Mouse (Mus musculus) limb, embryonic 14.5 days (tissue): ENCODE results near the gene Atm. TPM values are rescaled to one million over a fixed set of nuclear protein-coding genes. Genes with fewer than 3 reads are reported as not detected.

Experiments
- ATAC-seq: fragments of 200-750 bp; cut with Nextera tagmentation; 2 replicates; pipeline ENCODE4 v1.8.0; 2017; ENCODE audit warnings: low read depth, moderate number of reproducible peaks, moderate TSS enrichment; ENCODE audit not compliant: low FRiP score
- DNase-seq: peaks from one replicate; pipeline ENCODE4 v3.0.0-alpha.2; 2015; ENCODE audit warnings: low spot score
- H3K27ac ChIP-seq: fragments of 300-500 bp; sonication (generic); replicated peaks from 2 replicates; pipeline ENCODE4 v1.5.1; 2014; ENCODE audit warnings: low read depth, mild to moderate bottlenecking, low read length, moderate library complexity, mixed read lengths
- H3K27me3 ChIP-seq: fragments of 300-500 bp; sonication (generic); 2 replicates; pipeline ENCODE4 v1.6.1; 2014; ENCODE audit warnings: low read length, mixed read lengths; ENCODE audit not compliant: control insufficient read depth, insufficient read depth
- H3K36me3 ChIP-seq: fragments of 300-500 bp; sonication (generic); 2 replicates; pipeline ENCODE4 v1.6.1; 2014; ENCODE audit warnings: mild to moderate bottlenecking, low read length, moderate library complexity, mixed read lengths; ENCODE audit not compliant: control insufficient read depth, insufficient read depth
- H3K4me1 ChIP-seq: fragments of 300-500 bp; sonication (generic); 2 replicates; pipeline ENCODE4 v1.6.1; 2014; ENCODE audit warnings: antibody characterized with exemption, low read length, mixed read lengths; ENCODE audit not compliant: control insufficient read depth, insufficient read depth
- H3K4me2 ChIP-seq: fragments of 300-500 bp; sonication (generic); replicated peaks from 2 replicates; pipeline ENCODE4 v1.6.1; 2014; ENCODE audit warnings: low read depth, mild to moderate bottlenecking, low read length, moderate library complexity; ENCODE audit not compliant: severe bottlenecking
- H3K4me3 ChIP-seq: fragments of 300-500 bp; sonication (generic); replicated peaks from 2 replicates; pipeline ENCODE4 v1.5.1; 2014; ENCODE audit warnings: low read length
- H3K9ac ChIP-seq: fragments of 300-500 bp; sonication (generic); 2 replicates; pipeline ENCODE4 v1.6.1; 2014; ENCODE audit warnings: mild to moderate bottlenecking, low read depth, low read length, moderate library complexity; ENCODE audit not compliant: severe bottlenecking
- H3K9me3 ChIP-seq: fragments of 300-500 bp; sonication (generic); 2 replicates; pipeline ENCODE4 v1.6.1; 2016; ENCODE audit warnings: low read length; ENCODE audit not compliant: control insufficient read depth
- POLR2A ChIP-seq: fragments of 200-500 bp; IDR thresholded peaks from 2 replicates; pipeline ENCODE4 v1.8.0; 2012; ENCODE audit warnings: inconsistent platforms, mild to moderate bottlenecking, moderate library complexity, borderline replicate concordance; ENCODE audit not compliant: insufficient read depth, insufficient read length; ENCODE audit errors: extremely low read depth
- WGBS: fragments of 180-500 bp; shearing (Covaris S2); extraction: QIAGEN DNeasy Blood & Tissue Kit; methylation state at CpG from one replicate; pipeline ENCODE4 v1.1.7; 2014; 5-methylcytosine and 5-hydroxymethylcytosine counted together
- polyA plus RNA-seq, 2 experiments: library from polyadenylated mRNA; depleted of rRNA in 1 of 2; stranded (reverse) in 1 of 2; unstranded in 1 of 2; fragments of >200 nt; fragmentation: Nextera tagmentation in 1 of 2; extraction: Ambion mirVana in 1 of 2; gene quantifications; 2 replicates each; pipeline versions ENCODE4 v1.2.1 to v1.2.3; 2012 to 2014

Gene Atm
- polyA plus RNA-seq, 2 experiments: 11.0 to 12.5 TPM

DNA sequence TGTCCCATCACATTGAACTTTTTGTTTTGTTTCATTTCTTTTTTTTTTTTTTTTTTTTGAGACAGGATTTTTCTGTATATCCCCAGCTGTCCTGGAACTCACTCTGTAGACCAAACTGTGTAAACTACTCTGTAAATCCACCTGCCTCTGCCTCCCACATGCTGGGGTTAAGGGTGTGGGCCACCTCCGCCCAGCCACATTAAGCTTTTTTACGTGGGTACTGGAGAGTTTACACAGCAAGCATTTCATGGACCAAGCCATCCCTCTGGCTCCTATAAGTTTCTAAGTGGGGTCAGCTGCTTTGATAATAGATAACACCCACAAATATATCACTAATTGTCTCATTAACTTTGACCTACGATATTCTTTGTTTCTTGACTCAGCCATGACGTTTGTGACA is 128.0 kb downstream of the Atm start:
- H3K27me3 ChIP-seq: no peaks in the 10 kb centered on the region
- no peak overlapping the region for H3K9ac ChIP-seq
- H3K4me2 ChIP-seq: no peak overlapping the region
- peaks cover 9% of the 10 kb centered on the region for H3K4me1 ChIP-seq
- no peaks in the 10 kb centered on the region for H3K36me3 ChIP-seq
- no peak overlapping the region for H3K4me3 ChIP-seq
- ATAC-seq (no peak), DNase-seq (no peak)
- no peaks in the 10 kb centered on the region for H3K9me3 ChIP-seq
- 68% methylated on average over 4 of the region's 4 CpGs for WGBS
- TF ChIP-seq POLR2A: no peak
- no peak overlapping the region for H3K27ac ChIP-seq

DNA sequence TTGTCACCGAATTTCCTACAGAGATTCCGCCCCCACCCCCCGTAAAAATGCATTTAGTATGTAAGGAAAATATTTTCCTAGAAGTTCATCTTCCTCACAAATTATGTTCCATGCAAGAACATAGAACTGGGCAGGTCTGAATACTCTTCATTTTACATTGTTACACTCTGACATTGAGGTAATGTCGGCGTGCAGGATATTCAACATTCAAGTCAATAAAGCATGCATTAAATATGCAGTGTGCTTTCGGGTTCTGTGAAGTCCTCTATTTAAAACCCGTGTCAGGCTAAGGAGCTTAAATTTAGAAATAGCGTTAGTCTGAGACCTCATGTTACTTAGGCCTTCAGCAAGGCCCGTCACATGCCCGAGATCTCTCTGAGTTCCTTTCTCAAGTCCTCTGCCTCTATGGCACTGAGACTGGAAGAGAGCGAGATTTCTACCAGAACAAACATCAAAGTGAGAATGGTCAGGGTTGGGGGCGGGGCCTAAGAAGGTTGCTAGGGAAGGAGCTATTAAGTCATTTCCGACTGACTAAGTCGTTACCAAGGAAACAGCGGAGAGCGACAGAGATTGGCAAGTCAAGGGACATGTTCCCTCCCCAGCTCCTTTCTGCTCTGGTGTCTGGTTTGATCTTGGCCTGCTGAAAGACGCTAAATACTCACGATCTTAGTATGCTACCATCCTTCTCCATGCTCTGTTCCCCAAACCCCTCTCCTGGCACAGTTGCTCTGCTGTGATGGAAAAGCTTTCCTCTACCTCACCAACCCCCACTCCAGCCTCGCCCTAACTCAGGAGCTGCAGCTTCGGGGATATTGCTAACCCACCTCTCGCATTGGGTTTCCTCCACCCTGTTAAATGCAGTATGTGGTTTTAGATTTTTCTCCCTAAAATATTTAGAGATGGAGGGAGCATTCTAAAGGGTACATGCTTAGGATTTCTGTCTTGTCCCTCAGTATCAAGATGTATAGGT is 131.5 kb downstream of the Atm start:
- peaks cover 19% of the 10 kb centered on the region for H3K4me1 ChIP-seq
- peak; percentile 95 for DNase-seq
- 0 out of 2 replicates have a peak, but pooled peaks have one; percentile 32 for TF ChIP-seq POLR2A
- H3K9ac ChIP-seq: peak overlapping the region; percentile 45
- H3K9me3 ChIP-seq: no peaks in the 10 kb centered on the region
- peak overlapping the region; percentile 41 for H3K4me3 ChIP-seq
- WGBS: 24% methylated on average over 21 of the region's 21 CpGs
- peak; percentile 87 for ATAC-seq
- H3K27me3 ChIP-seq: no peaks in the 10 kb centered on the region
- peak overlapping the region; percentile 84 for H3K27ac ChIP-seq
- peak overlapping the region; percentile 69 for H3K4me2 ChIP-seq
- no peaks in the 10 kb centered on the region for H3K36me3 ChIP-seq

DNA sequence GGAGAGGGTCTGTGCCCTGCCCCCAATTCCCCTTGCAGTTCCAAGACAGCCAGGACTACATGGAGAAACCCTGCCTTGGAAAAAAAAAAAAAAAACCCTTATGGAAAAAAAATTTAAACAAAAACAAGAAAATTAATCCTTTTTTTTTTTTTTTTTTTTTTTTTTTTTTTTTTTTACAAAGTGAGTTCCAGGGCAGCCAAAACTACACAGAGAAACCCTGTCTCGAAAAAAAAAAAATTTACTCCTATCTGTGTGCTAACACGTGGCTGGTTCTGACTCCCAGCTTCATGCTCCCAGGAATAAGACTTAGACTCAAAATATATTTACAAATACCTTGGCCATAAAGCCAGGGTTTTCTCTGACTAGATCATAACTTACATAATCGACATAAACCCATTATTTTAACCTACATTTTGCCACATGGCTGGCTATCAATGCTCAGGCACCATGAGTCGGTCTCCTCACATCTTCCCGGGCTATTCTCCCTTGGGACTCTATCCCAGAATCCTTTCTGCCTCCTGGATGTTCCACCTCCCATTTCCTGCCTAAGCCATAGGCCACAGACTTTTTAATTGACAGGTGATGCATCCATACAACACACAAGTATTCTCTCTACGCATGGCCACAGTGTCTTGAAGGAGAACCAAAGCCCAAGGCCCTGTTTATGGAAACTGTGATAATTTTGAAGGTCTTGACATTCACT is 132.3 kb downstream of the Atm start:
- no peaks in the 10 kb centered on the region; the same call in 1 of the 2 replicates for H3K36me3 ChIP-seq
- H3K27me3 ChIP-seq: no peaks in the 10 kb centered on the region
- H3K27ac ChIP-seq: peak overlapping the region; percentile 84; the same call in 1 of the 2 replicates
- peaks cover 19% of the 10 kb centered on the region for H3K4me1 ChIP-seq
- peak overlapping the region; percentile 69; the same call in 1 of the 2 replicates for H3K4me2 ChIP-seq
- no peak for ATAC-seq
- H3K9me3 ChIP-seq: no peaks in the 10 kb centered on the region
- WGBS: 83% methylated on average over 6 of the region's 6 CpGs
- H3K4me3 ChIP-seq: 0 out of 2 replicates have a peak overlapping the region, but pooled peaks have one; percentile 41
- H3K9ac ChIP-seq: no peak overlapping the region
- TF ChIP-seq POLR2A: no peak
- no peak for DNase-seq

GRCm38 (mm10) chr9:53402991-53403390 is 133.5 kb downstream of the Atm start:
- H3K27me3 ChIP-seq: no peaks in the 10 kb centered on the region
- H3K4me3 ChIP-seq: no peak overlapping the region
- no peak for ATAC-seq

GRCm38 (mm10) chr9:53402291-53402711 is 134.2 kb downstream of the Atm start, which contains the start of gene 4930550C14Rik:
4930550C14Rik (plus strand) TSS chr9:53402325.
- Histone ChIP-seq H3K9ac (peak within 1 kb of the TSS; percentile 34; the same call in 1 of the 2 replicates), H3K36me3 (no peaks in the 10 kb centered on the region; the same call in 1 of the 2 replicates), H3K27me3 (no peaks in the 10 kb centered on the region), H3K4me3 (peak within 1 kb of the TSS; percentile 18), H3K9me3 (no peaks in the 10 kb centered on the region), H3K4me2 (peak within 1 kb of the TSS; percentile 49), H3K27ac (peak within 1 kb of the TSS; percentile 54; the same call in 1 of the 2 replicates), H3K4me1 (peaks cover 19% of the 10 kb centered on the region)
- WGBS: 6% methylated on average over 11 of the region's 11 CpGs
- ATAC-seq (no peak), DNase-seq (peak; percentile 72)
- no peak for TF ChIP-seq POLR2A

More at GRCm38 (mm10) chr9:53402991-53403390, 133.5 kb downstream of the Atm start:
- H3K9ac ChIP-seq: no peak overlapping the region; the same call in 1 of the 2 replicates
- H3K36me3 ChIP-seq: no peaks in the 10 kb centered on the region; the same call in 1 of the 2 replicates
- no peaks in the 10 kb centered on the region for H3K9me3 ChIP-seq
- peaks cover 19% of the 10 kb centered on the region for H3K4me1 ChIP-seq
- 31% methylated on average over 8 of the region's 8 CpGs for WGBS
- DNase-seq: no peak
- H3K4me2 ChIP-seq: peak overlapping the region; percentile 49
- no peak for TF ChIP-seq POLR2A
- H3K27ac ChIP-seq: 0 out of 2 replicates have a peak overlapping the region, but pooled peaks have one; percentile 54
